Mouse (Mus musculus) heart, adult 18-20 months (tissue): ENCODE data around the gene Pth2. TPM values are rescaled to one million over a fixed set of nuclear protein-coding genes. Genes with fewer than 3 reads are reported as not detected.

Experiments
- microRNA-seq, 2 experiments: library from miRNA; unstranded; fragments of <30 nt; microRNA quantifications; one replicate each; pipeline ENCODE4 v1.2.0; 2022
- total RNA-seq, 2 experiments: library from RNA; stranded (reverse); gene quantifications; 2 replicates each; pipeline ENCODE4 v1.2.3; 2021

The Pth2 gene
- total RNA-seq, 2 experiments from 2014 or later, result not detected

Small RNA genes lying within 50 kb of the gene (microRNA-seq; reads per million reads assigned to microRNA genes)
- gene Mir7055, result 0 reads per million in 2 experiments

Other genes with a start within 250 kb of the Pth2 start
- gene Tsks, start 237.8 kb upstream of the Pth2 start, total RNA-seq, result not detected
- gene Cpt1c, start 206.1 kb upstream of the Pth2 start, total RNA-seq, result 1 to 10 TPM; 1.8 to 2.0 TPM
- 100 to 1,000 TPM in 1 of 2 experiments, 10 to 100 TPM in 1; 90.3 to 110 TPM for gene Prmt1, start 194.4 kb upstream of the Pth2 start, total RNA-seq
- 10 to 100 TPM; 21.3 to 29.5 TPM for gene Irf3, start 183.3 kb upstream of the Pth2 start, total RNA-seq
- gene Bcl2l12, start 182.3 kb upstream of the Pth2 start, total RNA-seq, result 1 to 10 TPM; 8.1 to 9.7 TPM
- gene Scaf1, start 164.6 kb upstream of the Pth2 start, total RNA-seq, result 10 to 100 TPM; 45.1 to 46.0 TPM
- gene Rras, start 163.0 kb upstream of the Pth2 start, total RNA-seq, result 10 to 100 TPM; 43.9 to 47.7 TPM
- gene Prr12, start 128.1 kb upstream of the Pth2 start, total RNA-seq, result 10 to 100 TPM; 21.5 to 21.9 TPM
- gene Nosip, start 118.6 kb upstream of the Pth2 start, total RNA-seq, result 10 to 100 TPM; 29.6 to 35.2 TPM
- gene Prrg2, start 118.3 kb upstream of the Pth2 start, total RNA-seq, result 1 to 10 TPM; 7.8 TPM
- 10 to 100 TPM; 20.0 to 20.7 TPM for gene Rcn3, start 88.8 kb upstream of the Pth2 start, total RNA-seq
- 10 to 100 TPM; 60.3 to 66.8 TPM for gene Fcgrt, start 77.1 kb upstream of the Pth2 start, total RNA-seq
- 100 to 1,000 TPM; 512 to 646 TPM for gene Rps11, start 56.6 kb upstream of the Pth2 start, total RNA-seq
- gene Rpl13a, start 52.2 kb upstream of the Pth2 start, total RNA-seq, result 100 to 1,000 TPM; 714 to 715 TPM
- under 1 TPM; 0.26 to 0.47 TPM for gene Gm45713, start 44.8 kb upstream of the Pth2 start, total RNA-seq
- 1 to 10 TPM; 2.7 to 5.3 TPM for gene Flt3l, start 44.6 kb upstream of the Pth2 start, total RNA-seq
- gene Pih1d1, start 26.7 kb upstream of the Pth2 start, total RNA-seq, result 10 to 100 TPM; 35.5 to 42.7 TPM
- gene Aldh16a1, start 26.4 kb upstream of the Pth2 start, total RNA-seq, result 10 to 100 TPM; 21.5 to 26.8 TPM
- 10 to 100 TPM; 29.7 to 32.4 TPM for gene Slc17a7, start 17.0 kb upstream of the Pth2 start, total RNA-seq
- not detected for gene Gfy, start 1.4 kb upstream of the Pth2 start, total RNA-seq
- gene Ccdc155, start 23.9 kb downstream of the Pth2 start, total RNA-seq, result under 1 TPM in 1 of 2 experiments, not detected in 1; 0.46 TPM
- gene Dkkl1, start 31.2 kb downstream of the Pth2 start, total RNA-seq, result not detected
- gene Tead2, start 34.8 kb downstream of the Pth2 start, total RNA-seq, result 1 to 10 TPM; 6.4 to 7.7 TPM
- gene Cd37, start 58.1 kb downstream of the Pth2 start, total RNA-seq, result 10 to 100 TPM in 1 of 2 experiments, 1 to 10 TPM in 1; 2.6 to 12.8 TPM
- not detected for gene Slc6a16, start 60.1 kb downstream of the Pth2 start, total RNA-seq
- gene Slc6a21, start 96.5 kb downstream of the Pth2 start, total RNA-seq, result not detected
- gene Trpm4, start 152.8 kb downstream of the Pth2 start, total RNA-seq, result 10 to 100 TPM; 20.0 to 27.9 TPM
- gene Hrc, start 154.3 kb downstream of the Pth2 start, total RNA-seq, result 100 to 1,000 TPM; 954 to 975 TPM
- under 1 TPM in 1 of 2 experiments, not detected in 1; 0.33 TPM for gene Ppfia3, start 186.0 kb downstream of the Pth2 start, total RNA-seq
- gene Lin7b, start 189.6 kb downstream of the Pth2 start, total RNA-seq, result 1 to 10 TPM; 1.7 to 2.3 TPM
- gene Snrnp70, start 214.7 kb downstream of the Pth2 start, total RNA-seq, result 10 to 100 TPM; 81.1 to 85.7 TPM
- gene Kcna7, start 224.7 kb downstream of the Pth2 start, total RNA-seq, result 1 to 10 TPM; 6.1 to 7.4 TPM
- under 1 TPM; 0.25 to 0.28 TPM for gene Ntf5, start 232.7 kb downstream of the Pth2 start, total RNA-seq
- gene Lhb, start 239.8 kb downstream of the Pth2 start, total RNA-seq, result not detected